Mouse (Mus musculus) kidney, adult 2 months (tissue): ENCODE data around the gene Erg. TPM values are rescaled to one million over a fixed set of nuclear protein-coding genes. Genes with fewer than 3 reads are reported as not detected.

ENCODE experiments used
- DNase-seq: peaks from one replicate; pipeline ENCODE4 v3.0.0; 2021
- H3K27ac ChIP-seq: fragments of 200-500 bp; 2 replicates; pipeline ENCODE4 v1.5.1; 2012; ENCODE audit warnings: low read depth, low read length, control low read depth, inconsistent platforms; ENCODE audit not compliant: insufficient read depth
- H3K27me3 ChIP-seq: fragments of 200-500 bp; replicated peaks from 2 replicates; pipeline ENCODE4 v1.6.1; 2012; ENCODE audit warnings: mild to moderate bottlenecking, moderate library complexity, low read length, inconsistent platforms; ENCODE audit not compliant: control insufficient read depth, insufficient read depth
- H3K36me3 ChIP-seq: fragments of 200-500 bp; 2 replicates; pipeline ENCODE4 v1.6.1; 2012; ENCODE audit warnings: mild to moderate bottlenecking, moderate library complexity, low read length, inconsistent platforms; ENCODE audit not compliant: control insufficient read depth, insufficient read depth
- H3K4me1 ChIP-seq: fragments of 200-500 bp; 2 replicates; pipeline ENCODE4 v1.6.1; 2011; ENCODE audit warnings: low read length; ENCODE audit not compliant: control insufficient read depth, insufficient read depth
- H3K4me3 ChIP-seq: fragments of 200-500 bp; 2 replicates; pipeline ENCODE4 v1.5.1; 2011; ENCODE audit warnings: mild to moderate bottlenecking, low read depth, low read length, control low read depth; ENCODE audit not compliant: insufficient read depth
- CTCF ChIP-seq: fragments of 200-500 bp; conservative IDR thresholded peaks from 2 replicates; pipeline ENCODE4 v1.5.1; 2011; ENCODE audit warnings: low read depth, mild to moderate bottlenecking, control low read depth, low read length, moderate library complexity, mixed read lengths; ENCODE audit not compliant: insufficient read depth, insufficient read length
- POLR2A ChIP-seq: fragments of 200-500 bp; IDR thresholded peaks from one replicate; pipeline ENCODE4 v1.6.1; 2011; ENCODE audit warnings: low read depth, low read length, control low read depth
- WGBS: fragments of 180-500 bp; shearing (Covaris S2); methylation state at CpG from one replicate; pipeline ENCODE4 v1.1.7; 2018; 5-methylcytosine and 5-hydroxymethylcytosine counted together
- polyA plus RNA-seq: library from polyadenylated mRNA; depleted of rRNA; stranded (reverse); fragments of >200 nt; gene quantifications from 2 replicates; pipeline ENCODE4 v1.2.3, GENCODE M21; 2012; rRNA removed

Erg gene
- polyA plus RNA-seq, 1 experiment: 20.0 TPM

- no peaks in the 10 kb centered on the region for H3K27me3 ChIP-seq
- no peak overlapping the region for H3K4me3 ChIP-seq
- no peaks in the 10 kb centered on the region for H3K36me3 ChIP-seq
- TF ChIP-seq POLR2A (no peak), CTCF (no peak)
- H3K27ac ChIP-seq: no peak overlapping the region
- DNase-seq: no peak
- H3K4me1 ChIP-seq: no peaks in the 10 kb centered on the region
- WGBS: 60% methylated on average over 10 of the region's 10 CpGs
These were observed 241.4 kb downstream of the Erg start for GRCm38 (mm10) chr16:95344961-95345360.

- Histone ChIP-seq H3K27me3 (no peaks in the 10 kb centered on the region), H3K4me1 (no peaks in the 10 kb centered on the region), H3K36me3 (no peaks in the 10 kb centered on the region), H3K27ac (no peak overlapping the region), H3K4me3 (no peak overlapping the region)
- 71% methylated on average over 8 of the region's 8 CpGs for WGBS
- no peak for TF ChIP-seq CTCF
- TF ChIP-seq POLR2A: no peak
- DNase-seq: no peak
These were observed 244.4 kb downstream of the Erg start for GRCm38 (mm10) chr16:95342030-95342429.

- no peaks in the 10 kb centered on the region for H3K27me3 ChIP-seq
- no peaks in the 10 kb centered on the region for H3K4me1 ChIP-seq
- no peaks in the 10 kb centered on the region for H3K36me3 ChIP-seq
- DNase-seq: peak; percentile 84
- WGBS: 38% methylated on average over 28 of the region's 28 CpGs
- no peak overlapping the region for H3K4me3 ChIP-seq
- TF ChIP-seq POLR2A (no peak), CTCF (peak; percentile 76)
- H3K27ac ChIP-seq: no peak overlapping the region
These were observed 245.3 kb downstream of the Erg start for GRCm38 (mm10) chr16:95340885-95341791.

GRCm38 (mm10) chr16:95332159-95332558, 254.2 kb downstream of the Erg start:
- H3K27ac ChIP-seq: no peak overlapping the region
- no peaks in the 10 kb centered on the region for H3K4me1 ChIP-seq
- no peak for DNase-seq
- no peaks in the 10 kb centered on the region for H3K27me3 ChIP-seq
- 79% methylated on average over 5 of the region's 5 CpGs for WGBS
- no peaks in the 10 kb centered on the region for H3K36me3 ChIP-seq
- H3K4me3 ChIP-seq: no peak overlapping the region
- TF ChIP-seq CTCF (no peak), POLR2A (no peak)

- peak; percentile 38 for DNase-seq
- H3K27ac ChIP-seq: no peak overlapping the region
- WGBS: 39% methylated on average over 9 of the region's 9 CpGs
These were observed 264.3 kb downstream of the Erg start for GRCm38 (mm10) chr16:95321945-95322625.

More at GRCm38 (mm10) chr16:95321945-95322625, 264.3 kb downstream of the Erg start:
- H3K27me3 ChIP-seq: no peaks in the 10 kb centered on the region
- H3K4me3 ChIP-seq: no peak overlapping the region
- H3K36me3 ChIP-seq: no peaks in the 10 kb centered on the region
- no peaks in the 10 kb centered on the region for H3K4me1 ChIP-seq
- TF ChIP-seq POLR2A (no peak), CTCF (no peak)

Other genes with a start within 250 kb of the Erg start
- 33.8 and 38.8 TPM in 2 replicates for gene Ets2, start 115.5 kb upstream of the Erg start, polyA plus RNA-seq